Mouse (Mus musculus): ENCODE measurements around the gene Tlr13.

The Tlr13 gene

DNA sequence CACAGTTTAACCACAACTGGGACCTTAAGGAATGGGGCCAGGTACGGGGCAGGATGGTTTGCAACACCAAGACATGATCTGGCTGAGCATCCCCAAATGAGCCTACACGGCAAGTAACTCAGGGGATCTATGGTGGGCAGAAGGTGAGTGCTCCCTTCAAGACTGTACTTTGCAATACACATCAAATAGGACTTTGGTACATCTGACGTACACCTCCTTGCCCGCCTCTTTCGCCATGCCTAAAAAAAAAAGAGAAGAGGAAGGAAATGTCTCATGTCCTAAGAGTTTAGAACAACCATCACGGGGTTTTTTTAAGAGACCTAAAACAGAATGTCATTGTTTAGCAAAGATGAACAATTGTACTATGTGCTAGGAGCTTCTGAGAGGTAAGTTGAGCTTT is at the start of gene Tlr13:
Tlr13 (plus strand) TSS at position 269 of the 400 bp plus-strand sequence.
- no peak for DNase-seq

DNA sequence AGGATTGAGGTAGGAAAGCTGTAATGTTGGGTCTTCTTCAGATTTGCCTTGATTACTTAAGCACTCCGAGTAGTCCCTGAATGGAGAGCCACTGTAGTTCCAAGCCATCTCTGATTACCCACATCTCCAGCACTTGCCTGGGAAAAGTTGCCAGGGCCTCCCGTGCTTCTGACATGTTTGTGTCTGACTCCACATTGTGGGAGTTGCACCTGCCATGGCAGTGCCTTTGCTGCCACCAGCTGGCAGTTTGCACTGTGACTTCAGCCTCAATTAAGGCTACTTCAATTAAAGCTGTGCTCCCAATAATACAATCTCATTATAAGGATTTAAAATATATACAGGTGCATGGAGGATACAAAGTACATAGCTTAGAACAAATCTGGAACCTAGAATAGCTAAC is 37.5 kb upstream of the Tlr13 start:
- DNase-seq = peak; percentile 17

DNA sequence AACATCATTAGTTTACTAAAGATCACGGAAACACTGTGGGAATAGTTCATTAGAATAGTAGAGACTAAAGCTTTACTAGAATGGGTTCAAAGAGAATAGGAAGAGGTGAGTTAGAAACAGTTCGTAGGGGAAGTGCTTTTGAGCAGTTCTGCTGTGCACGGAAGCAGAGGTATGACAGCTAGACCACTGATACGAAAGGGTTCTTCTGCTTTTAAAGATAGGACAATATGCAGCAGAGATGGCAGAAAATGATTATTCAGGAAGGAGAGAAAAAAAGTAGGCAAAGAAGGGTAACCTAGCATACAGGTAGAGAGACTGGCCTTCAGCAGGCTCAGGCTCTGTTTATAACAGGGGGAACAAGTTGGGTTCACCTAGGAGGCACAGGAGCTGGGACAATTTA is 29.1 kb upstream of the Tlr13 start:
- DNase-seq = no peak

DNA sequence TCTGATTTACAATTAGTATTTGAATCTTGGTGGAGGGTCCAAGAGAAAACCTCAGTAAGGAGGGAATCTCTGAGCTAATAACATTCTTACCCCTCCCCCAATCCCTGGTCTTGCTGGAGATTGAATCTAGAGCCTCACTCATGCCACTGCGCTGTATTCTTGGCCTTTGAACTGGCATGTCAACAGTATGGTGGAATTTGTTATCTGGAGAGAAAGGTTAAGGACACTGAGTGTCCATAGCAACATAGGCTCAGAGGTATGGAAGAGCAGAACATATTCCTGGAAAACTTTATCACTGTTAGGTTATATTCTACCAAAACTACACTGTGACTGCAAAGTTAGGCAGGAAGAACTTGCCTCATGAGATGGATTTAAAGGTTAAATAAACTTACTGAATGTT is 28.3 kb upstream of the Tlr13 start:
- no peak for DNase-seq

DNA sequence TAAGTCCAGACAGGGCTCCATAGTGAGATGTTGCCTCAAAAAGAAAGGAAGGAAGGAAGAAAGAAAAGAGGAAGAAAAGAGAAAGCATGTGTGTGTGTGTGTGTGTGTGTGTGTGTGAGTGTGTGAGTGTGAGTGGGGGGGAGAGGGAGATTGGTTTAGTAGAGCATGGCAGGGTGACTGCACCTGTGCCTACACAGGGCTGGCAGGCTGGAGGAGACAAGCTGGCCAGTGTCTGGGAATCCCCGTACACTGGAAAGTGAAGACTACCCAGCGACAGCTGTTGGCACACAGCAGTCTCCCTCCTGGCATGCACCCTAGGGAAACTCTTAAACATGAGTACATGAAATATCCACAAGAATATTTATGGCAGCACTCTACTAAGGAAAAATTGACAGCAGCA is 20.2 kb upstream of the Tlr13 start:
- DNase-seq = no peak

DNA sequence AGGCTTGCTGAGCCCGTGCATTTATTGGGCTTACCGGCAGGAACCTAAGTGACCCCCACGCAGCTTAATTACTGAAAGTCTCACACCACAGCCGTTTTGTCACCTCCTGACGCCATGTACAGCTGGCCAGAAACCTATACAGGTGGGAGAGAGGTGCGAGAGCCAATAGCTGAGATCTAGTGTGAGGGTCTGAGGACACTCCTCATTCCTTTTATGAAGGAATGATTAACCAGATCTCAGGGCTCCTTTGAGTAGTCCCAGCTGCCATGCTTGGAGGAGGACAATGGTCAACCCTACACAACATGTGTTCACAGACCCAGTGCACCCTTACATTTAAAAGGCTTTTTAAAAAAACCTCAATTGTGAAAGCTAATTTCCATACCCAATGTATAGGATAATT is 14.7 kb upstream of the Tlr13 start:
- DNase-seq = no peak

DNA sequence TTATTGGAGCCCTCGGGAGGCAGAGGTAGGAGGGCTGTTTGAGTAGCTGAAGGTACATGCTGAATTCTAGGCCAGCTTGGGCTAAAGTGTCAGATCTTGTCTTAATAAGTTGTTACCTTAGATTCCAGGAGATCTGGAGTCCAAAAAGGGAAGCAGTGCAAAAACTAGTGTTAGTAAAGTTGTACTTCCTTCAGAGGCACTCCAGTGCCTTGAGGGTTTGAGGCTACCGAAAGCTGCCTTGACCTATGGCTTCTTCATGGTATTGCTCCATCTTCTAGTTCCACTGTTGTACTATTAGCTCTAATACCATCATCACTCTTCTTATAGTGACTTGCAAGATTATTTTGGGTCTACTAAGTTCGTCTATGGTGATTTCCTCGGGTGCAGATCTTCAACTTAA is 13.1 kb upstream of the Tlr13 start:
- DNase-seq = no peak

DNA sequence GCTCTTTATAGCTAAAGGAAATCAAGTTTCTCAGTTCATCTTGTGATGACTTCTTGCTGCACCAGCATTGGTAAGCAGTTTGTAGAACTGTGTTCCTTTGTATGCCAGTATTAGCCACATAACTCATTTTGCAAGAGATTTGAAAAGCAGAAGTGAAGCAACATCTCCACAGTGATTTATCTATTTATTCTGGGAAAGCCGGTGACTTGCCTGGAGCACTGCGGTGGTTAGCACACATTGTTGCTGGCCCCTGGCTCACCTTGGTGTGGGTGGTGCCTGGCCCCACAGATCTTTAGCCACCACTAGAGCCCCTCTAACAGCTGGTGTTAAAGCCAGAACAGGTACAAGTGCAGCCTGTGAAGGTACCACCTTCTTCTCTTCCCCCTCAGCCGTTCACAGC is 8.1 kb upstream of the Tlr13 start:
- DNase-seq = no peak

DNA sequence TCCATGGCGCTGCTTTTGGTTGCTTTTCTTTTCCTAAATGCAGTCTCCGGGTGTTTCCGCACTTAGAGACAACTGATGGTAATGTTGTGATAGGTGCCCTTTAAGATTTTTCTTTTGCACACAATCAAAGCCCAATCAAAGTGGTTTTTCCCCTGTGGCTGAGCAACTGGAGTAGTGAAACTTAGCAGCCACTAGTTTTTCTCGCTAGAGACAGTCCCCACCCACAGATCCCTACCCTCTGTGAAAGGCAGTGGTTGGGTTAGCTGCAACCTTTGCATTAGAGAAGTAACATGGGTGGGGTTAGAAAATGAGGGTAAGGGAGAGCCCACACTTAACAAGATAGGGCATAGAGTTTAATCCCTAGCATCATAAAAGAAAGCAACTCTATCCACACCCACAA is 7.5 kb upstream of the Tlr13 start:
- no peak for DNase-seq

DNA sequence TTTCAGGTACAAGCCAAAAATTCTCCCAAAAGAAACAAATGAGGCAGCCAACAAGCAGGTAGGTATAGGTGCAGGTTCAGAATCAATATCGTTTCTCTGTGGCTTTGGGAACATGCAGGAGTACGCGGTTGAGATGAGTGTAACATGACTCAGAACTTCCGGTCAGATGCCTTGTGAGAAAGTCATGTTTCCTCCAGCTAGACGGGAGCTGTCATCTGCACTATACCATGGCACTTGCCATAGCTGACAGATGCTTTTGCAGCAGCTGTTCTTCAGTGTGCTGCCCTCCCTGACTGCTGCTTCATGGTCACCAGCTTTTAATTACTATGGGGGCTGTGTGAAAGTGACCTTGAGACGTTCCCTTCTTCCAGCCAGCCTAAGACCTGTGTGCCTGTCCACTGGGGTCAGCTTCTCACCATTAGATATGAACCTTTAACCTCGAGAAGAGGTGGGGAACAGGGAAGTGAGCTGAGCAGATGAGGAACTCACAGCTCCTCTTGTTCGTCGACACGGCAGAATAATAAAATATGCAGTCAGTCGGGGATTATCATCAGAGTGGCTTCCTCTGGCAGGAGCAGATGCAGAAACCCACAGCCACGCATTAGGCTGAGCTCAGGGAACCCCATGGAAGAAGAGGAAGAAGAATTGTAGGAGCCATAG is 7.0 kb upstream of the Tlr13 start:
- peak; percentile 4 for DNase-seq

DNA sequence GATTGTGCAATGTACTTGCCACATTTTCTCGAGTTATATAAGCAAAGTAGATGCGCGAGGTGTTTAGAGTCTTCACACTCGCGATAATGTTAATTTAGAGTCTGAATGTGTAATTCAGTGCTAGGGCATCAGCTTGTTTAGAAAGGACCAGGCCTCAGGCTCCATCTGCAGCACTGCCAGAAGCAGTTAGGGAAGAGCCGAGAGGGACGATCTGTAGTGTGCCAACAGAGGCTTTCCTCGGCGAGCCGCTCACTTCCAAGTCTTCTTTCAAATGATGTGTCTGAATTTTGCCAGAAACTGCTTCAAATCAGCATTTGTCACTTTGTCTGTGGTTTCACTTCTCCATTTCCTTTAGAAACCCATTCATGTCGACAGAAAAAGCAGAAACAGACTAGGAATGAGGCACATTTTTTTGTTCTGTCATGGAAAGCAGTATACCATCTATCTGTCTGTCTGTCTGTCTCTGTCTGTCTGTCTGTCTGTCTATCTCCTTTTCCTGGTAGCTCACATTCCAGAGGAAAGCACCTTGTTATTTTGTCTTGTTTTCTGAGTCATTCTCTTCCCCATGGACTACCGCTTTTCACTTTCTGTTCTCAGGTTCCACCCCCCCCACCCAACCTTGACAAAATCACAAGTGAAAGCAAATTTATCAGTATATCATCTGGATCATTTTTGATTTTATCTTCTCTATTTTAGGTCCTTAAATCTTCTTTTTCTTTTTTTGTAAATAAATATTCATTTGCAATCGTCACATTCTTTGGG is 3.5 kb upstream of the Tlr13 start:
- no peak for DNase-seq

DNA sequence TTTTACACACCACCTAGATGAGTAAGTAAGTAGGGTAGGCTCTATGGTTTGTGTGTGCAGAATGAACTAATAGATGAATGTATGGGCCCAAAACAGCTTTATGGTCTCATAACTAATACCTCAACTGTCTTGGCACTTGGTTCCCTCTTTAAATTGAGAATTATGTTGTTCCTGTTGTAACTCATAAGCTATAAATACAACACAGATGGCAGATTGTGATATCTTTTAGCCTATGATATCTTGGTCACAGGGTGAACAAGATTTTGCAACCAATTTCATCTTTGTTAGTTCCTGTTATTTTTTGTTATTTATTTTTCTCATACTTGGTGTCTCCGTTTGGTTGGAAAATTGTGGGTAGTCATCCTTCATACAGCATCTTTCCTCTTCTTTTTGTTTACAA is 5.2 kb downstream of the Tlr13 start:
- no peak for DNase-seq

DNA sequence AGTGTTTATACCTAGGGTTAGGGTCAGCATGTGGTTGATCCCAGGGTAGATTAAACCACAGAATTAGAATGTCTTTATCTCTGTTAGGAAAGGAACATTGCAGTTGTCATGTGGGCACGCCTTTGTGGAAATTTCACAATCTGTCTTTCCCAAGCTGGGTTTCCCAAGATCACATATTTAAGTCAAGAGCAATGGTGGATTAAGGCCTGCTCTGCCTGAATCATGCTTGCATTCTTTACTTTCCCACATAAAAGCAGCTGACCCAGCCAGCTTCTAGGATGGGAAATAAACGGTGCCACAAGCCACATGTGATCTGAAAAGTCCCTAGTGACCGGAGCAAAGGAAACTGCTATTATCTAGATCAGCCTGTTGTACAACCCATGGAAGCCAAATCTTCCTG is 6.5 kb downstream of the Tlr13 start:
- DNase-seq = no peak

DNA sequence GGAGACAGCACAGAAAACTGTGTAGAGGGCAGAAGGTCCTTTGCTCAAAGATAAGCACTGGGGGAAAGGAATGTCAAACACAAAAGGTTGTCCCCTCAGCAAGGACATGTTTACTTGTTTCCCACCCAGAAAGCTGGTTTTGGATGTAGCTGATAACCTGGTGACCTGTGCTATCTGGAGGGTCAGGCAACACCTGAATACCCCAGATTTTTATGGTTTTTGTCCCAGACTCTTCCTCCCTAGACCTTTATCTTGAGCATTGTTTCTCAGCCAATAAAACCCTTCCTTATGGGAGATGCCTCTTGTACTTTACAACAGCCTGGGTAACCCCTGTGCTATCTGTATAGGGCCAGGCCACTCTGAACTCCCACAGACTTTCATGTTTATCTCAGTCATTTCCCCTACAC is 11.2 kb downstream of the Tlr13 start:
- DNase-seq = no peak

DNA sequence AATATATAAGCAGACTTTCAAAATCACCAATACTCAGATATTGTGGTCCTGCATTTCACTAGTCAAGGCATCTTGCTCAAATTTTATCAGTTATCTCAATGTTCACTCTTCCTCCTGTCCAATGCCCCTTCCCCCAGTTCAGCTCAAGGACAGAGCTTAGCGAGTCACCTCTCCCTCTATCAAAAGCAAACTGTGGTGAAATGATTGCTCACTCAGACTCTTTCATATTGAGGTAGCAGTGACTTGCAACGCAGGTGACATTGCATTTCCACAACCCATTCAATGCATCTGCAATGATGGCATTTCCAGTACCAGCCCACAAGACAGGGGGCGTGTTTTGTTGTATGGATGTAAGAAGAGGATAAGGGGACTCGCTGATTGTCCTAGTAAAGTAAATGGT is 12.9 kb downstream of the Tlr13 start:
- no peak for DNase-seq

DNA sequence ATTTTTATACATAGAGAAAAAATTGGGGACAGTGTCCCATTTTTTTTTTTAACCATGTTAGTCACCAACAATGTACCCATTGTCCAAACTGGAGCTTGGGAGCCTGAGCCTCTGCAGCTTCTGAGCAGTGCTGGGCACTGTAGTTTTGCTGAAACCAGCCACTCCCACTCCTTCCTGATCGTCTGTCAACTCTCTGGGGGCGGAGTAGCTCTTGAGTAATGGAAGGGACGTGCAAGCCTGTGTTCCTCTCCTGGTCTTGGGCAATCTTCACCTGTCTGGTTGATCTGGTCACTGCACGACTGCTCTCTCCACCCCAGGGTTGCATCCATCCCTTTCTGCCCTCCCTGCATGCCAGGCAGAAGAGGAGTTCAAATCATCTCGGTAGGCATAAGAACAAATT is 21.0 kb downstream of the Tlr13 start:
- DNase-seq = no peak

DNA sequence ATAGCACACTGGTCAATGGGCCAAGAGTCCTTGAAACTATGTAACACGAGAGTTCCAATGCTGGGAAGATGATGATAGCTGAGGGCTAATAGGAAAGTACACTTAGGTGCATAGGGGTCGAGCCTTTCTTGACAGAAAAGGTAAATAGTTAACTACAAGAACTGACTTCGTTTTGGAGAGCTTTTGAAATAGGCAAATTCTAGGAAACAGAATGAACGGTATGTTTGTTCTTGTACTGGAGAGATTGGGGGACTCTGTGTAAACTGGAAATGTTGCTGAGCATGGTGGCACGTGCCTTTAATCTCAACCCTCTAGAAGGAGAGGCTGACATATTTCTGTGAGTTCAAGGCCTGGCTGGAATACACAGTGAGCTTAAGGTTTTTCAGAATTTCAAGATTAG is 21.6 kb downstream of the Tlr13 start:
- DNase-seq = no peak

DNA sequence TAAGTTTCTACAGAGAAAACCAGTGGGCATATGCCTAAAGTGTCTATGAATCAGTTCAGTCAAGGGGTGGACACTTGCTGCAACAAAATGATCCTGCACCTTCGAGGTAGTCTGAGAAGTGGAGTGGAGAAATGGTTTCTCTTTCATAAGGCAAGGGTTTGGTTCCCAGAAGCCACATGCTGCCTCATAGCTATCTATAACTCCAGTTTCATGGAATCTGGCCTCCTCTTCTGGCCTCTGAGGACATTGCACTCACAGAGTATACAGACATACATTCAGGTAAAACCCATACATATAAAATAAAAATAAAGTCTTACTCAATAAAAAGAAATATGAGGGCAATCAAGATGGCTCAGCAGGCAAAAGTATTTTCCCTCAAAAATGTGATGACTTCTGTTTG is 22.1 kb downstream of the Tlr13 start:
- DNase-seq = no peak

DNA sequence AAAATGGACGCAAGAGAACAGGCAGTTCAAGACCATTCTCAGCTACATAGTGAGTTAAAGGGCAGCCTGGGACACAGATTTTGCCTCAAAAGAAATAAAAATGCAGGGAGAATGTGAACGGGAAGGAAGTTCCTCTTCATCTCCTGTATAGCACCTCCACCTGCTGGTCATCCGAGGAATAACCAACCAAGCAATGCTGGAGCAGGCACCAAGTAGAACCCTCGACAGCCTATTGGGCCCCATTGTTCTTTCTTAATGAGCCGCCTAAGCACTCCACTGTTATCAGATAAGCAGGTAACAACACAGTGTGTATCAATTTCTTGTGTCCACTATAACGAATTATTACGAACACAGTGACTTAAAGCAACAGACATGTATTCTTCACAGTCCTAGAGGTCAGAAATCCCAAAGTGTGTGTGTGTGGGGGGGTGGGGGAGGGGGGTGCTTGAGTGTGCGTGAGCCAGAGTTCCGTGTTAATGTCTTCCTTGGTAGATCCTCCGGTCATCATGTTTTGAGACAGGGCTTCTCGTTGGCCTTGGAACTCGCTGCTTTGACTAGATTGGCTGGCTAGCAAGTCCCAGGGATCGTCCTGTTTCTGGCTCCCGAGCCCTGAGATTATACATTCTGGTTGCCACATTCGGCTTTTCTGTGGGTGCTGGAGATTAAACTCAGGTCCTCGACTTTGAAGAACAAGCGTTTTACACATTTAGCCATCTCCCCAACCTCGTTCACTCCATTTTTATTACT is 28.3 kb downstream of the Tlr13 start:
- DNase-seq = peak; percentile 80

DNA sequence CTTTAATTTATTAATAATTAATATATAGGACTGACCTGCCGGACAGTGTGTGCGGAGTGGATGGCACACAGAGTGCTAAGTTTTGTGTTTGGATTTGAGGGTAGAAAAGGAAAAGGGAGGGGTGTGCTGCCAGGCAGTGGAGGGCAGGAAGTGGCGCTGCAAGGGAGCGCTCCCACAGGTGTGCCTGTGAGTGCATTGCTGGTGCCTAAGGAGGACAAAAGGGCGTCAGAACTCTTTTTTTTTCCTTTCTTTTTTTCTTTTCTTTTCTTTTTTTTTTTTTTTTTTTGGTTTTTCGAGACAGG is 28.8 kb downstream of the Tlr13 start:
- peak; percentile 50 for DNase-seq

DNA sequence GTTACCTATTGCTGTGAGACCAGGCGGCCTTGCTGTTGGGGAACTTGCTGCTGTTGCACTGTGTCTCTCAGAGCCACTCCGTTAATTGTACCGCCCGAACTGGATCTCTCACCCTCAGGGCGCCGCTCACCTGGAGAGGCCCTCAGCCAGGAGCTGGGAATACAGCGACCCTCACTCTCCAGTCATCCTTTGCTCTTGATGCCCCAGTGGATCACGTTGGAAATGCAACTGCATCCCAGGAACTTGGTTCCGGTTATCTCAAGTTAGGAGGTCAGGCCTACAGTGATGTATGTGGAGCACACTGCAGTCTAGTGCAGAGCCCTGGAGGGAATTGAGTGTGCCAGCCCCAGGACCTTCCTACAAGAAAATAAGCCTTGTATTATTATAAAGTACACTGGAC is 33.3 kb downstream of the Tlr13 start:
- DNase-seq = no peak

DNA sequence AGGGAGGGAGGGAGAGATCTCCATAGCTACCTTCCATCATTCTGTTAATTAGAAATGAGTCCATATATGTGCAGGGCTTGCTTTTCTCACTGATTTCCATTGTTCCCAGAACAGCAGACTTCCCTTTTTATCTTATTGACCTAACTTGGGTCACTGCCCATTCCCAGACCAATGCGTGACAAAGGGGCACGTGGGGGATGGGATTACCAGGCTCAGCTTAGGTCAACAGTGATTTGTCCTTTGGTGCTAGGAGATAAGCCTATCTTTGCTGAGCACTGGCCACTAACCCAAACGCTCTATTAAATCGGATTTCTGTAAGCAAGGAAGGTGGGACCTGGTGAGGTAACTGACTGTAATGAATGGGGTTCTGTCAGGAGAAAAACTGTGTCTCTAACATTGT is 41.3 kb downstream of the Tlr13 start:
- no peak for DNase-seq

DNA sequence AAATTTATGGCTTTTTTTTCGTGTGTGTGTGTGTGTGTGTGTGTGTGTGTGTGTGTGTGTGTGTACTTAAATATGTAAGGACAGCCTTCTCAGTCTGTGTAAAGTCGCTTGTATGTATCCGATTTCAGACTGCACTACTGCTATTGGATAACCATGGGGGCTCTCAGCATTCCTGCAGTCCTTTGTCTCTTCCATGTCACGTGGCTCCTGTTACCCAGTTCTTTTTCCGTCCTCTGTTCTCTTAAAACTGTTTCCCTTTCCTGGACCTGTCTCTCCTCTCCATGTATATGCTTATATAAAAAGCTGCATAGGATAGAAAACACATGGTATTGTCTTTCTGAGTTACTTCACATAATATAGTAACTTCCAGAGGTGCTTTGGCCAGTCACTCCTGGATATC is 42.7 kb downstream of the Tlr13 start:
- no peak for DNase-seq
